Mouse (Mus musculus) CH12.LX (cell line): ENCODE results near the gene Man1a. TPM values are rescaled to one million over a fixed set of nuclear protein-coding genes. Genes with fewer than 3 reads are reported as not detected.

ENCODE experiments used
- DNase-seq: peaks from one replicate; pipeline ENCODE4 v3.0.0-alpha.2; 2013; ENCODE audit errors: extremely low read depth
- H3K27ac ChIP-seq: 2 replicates; pipeline ENCODE4 v1.5.1; 2012; ENCODE audit warnings: low read depth, mild to moderate bottlenecking, control low read depth, moderate library complexity; ENCODE audit not compliant: insufficient read depth
- H3K27me3 ChIP-seq: replicated peaks from 2 replicates; pipeline ENCODE3; 2012; ENCODE audit warnings: inconsistent platforms
- H3K36me3 ChIP-seq, 2 experiments: replicated peaks in 1 of 2; 2 replicates each; pipeline versions ENCODE3 to v1.6.1; 2012; ENCODE audit warnings: inconsistent platforms in 1 of 2, low read length in 1 of 2, mild to moderate bottlenecking in 1 of 2, mixed read lengths in 1 of 2, moderate library complexity in 1 of 2; ENCODE audit not compliant: control insufficient read depth in 1 of 2, insufficient read depth in 1 of 2
- H3K4me1 ChIP-seq, 2 experiments: 2 replicates each; pipeline ENCODE4 v1.6.1; 2012; ENCODE audit warnings: inconsistent platforms in 1 of 2, moderate library complexity in 1 of 2; ENCODE audit not compliant: insufficient read depth in 2 of 2, control insufficient read depth in 1 of 2
- H3K4me2 ChIP-seq: 2 replicates; pipeline ENCODE4 v1.6.1; 2012; ENCODE audit warnings: low read depth, mild to moderate bottlenecking, control low read depth; ENCODE audit not compliant: poor library complexity, insufficient read depth, severe bottlenecking
- H3K4me3 ChIP-seq, 3 experiments: fragments of 150-350 bp in 1 of 3; sonication (generic) in 1 of 3; replicated peaks in 1 of 3; 2 replicates each; pipeline versions ENCODE3 to v1.5.1; 2011 to 2012; ENCODE audit warnings: low read depth in 2 of 3, low read length in 2 of 3, mild to moderate bottlenecking in 2 of 3, moderate library complexity in 2 of 3, control low read depth in 1 of 3, improper control_type of control experiment in 1 of 3, inconsistent platforms in 1 of 3, mixed read lengths in 1 of 3; ENCODE audit not compliant: poor library complexity in 1 of 3
- H3K79me2 ChIP-seq: replicated peaks from 2 replicates; pipeline ENCODE4 v1.6.1; 2012; ENCODE audit warnings: mild to moderate bottlenecking, moderate library complexity; ENCODE audit not compliant: control insufficient read depth, poor library complexity, insufficient read depth, severe bottlenecking; ENCODE audit errors: extremely low read depth
- H3K9ac ChIP-seq: 2 replicates; pipeline ENCODE4 v1.6.1; 2012; ENCODE audit warnings: low read depth, mild to moderate bottlenecking, control low read depth, moderate library complexity; ENCODE audit not compliant: insufficient read depth
- H3K9me3 ChIP-seq: replicated peaks from 2 replicates; pipeline ENCODE3; 2012; ENCODE audit warnings: low read length, inconsistent platforms, mixed read lengths
- CTCF ChIP-seq, 2 experiments: IDR thresholded peaks in 1 of 2; conservative IDR thresholded peaks in 1 of 2; 2 replicates each; pipeline ENCODE4 v1.5.1; 2011 to 2012; ENCODE audit warnings: low read depth in 2 of 2, low read length in 2 of 2, improper control_type of control experiment in 1 of 2, inconsistent platforms in 1 of 2, mild to moderate bottlenecking in 1 of 2, moderate library complexity in 1 of 2
- ELF1 ChIP-seq: IDR thresholded peaks from 2 replicates; pipeline ENCODE4 v1.6.1; 2014; ENCODE audit warnings: low read depth, mild to moderate bottlenecking, inconsistent platforms, low read length, improper control_type of control experiment
- IRF4 ChIP-seq: IDR thresholded peaks from 2 replicates; pipeline ENCODE4 v1.6.1; 2014; ENCODE audit warnings: low read depth, mild to moderate bottlenecking, inconsistent platforms, low read length, improper control_type of control experiment
- JUN ChIP-seq: IDR thresholded peaks from 2 replicates; pipeline ENCODE4 v1.6.1; 2011; ENCODE audit warnings: low read depth, mild to moderate bottlenecking, low read length, improper control_type of control experiment, moderate library complexity; ENCODE audit not compliant: insufficient read depth
- KAT2A ChIP-seq: IDR thresholded peaks from 2 replicates; pipeline ENCODE4 v1.6.1; 2012; ENCODE audit warnings: low read length, improper control_type of control experiment, inconsistent platforms; ENCODE audit not compliant: insufficient replicate concordance
- MAFK ChIP-seq: IDR thresholded peaks from 2 replicates; pipeline ENCODE4 v1.6.1; 2011; ENCODE audit warnings: low read length, improper control_type of control experiment; ENCODE audit not compliant: insufficient replicate concordance
- MAZ ChIP-seq: IDR thresholded peaks from 2 replicates; pipeline ENCODE4 v1.6.1; 2012; ENCODE audit warnings: low read depth, mild to moderate bottlenecking, inconsistent platforms, low read length, improper control_type of control experiment, moderate library complexity
- MYC ChIP-seq: IDR thresholded peaks from 2 replicates; pipeline ENCODE4 v1.6.1; 2011; ENCODE audit warnings: low read depth, mild to moderate bottlenecking, improper control_type of control experiment, low read length
- PAX5 ChIP-seq: IDR thresholded peaks from 2 replicates; pipeline ENCODE4 v1.6.1; 2012; ENCODE audit warnings: low read length, inconsistent platforms, mixed read lengths
- RAD21 ChIP-seq: IDR thresholded peaks from 2 replicates; pipeline ENCODE4 v1.6.1; 2011; ENCODE audit warnings: low read depth, mild to moderate bottlenecking, low read length, improper control_type of control experiment, moderate library complexity
- SIN3A ChIP-seq: IDR thresholded peaks from 2 replicates; pipeline ENCODE4 v1.6.1; 2012; ENCODE audit warnings: low read length, improper control_type of control experiment, inconsistent platforms
- SMC3 ChIP-seq: IDR thresholded peaks from 2 replicates; pipeline ENCODE4 v1.6.1; 2011; ENCODE audit warnings: low read depth, low read length, improper control_type of control experiment
- TCF12 ChIP-seq: IDR thresholded peaks from 2 replicates; pipeline ENCODE4 v1.6.1; 2014; ENCODE audit warnings: low read depth, mild to moderate bottlenecking, inconsistent platforms, low read length, improper control_type of control experiment
- UBTF ChIP-seq: IDR thresholded peaks from 2 replicates; pipeline ENCODE4 v1.6.1; 2012; ENCODE audit warnings: low read depth, mild to moderate bottlenecking, inconsistent platforms, low read length, improper control_type of control experiment, moderate library complexity
- ZNF384 ChIP-seq: IDR thresholded peaks from 2 replicates; pipeline ENCODE4 v1.6.1; 2012; ENCODE audit warnings: low read depth, low read length, improper control_type of control experiment, inconsistent platforms
- dilution Hi-C: fragments of 300-500 bp; cut with MboI; formaldehyde crosslinking; loops from 2 replicates; pipeline ENCODE4 v1.14.3; 2020; ENCODE audit warnings: low sequenced_read_pairs; ENCODE audit not compliant: extremely low pct_unique_long_range_greater_than_20kb, extremely low pct_ligation_motif_present
- in situ Hi-C: fragments of 300-500 bp; cut with MboI; formaldehyde crosslinking; loops from 3 replicates; pipeline ENCODE4 v1.14.3; 2019; ENCODE audit warnings: low sequenced_read_pairs, low pct_ligation_motif_present, low pct_unique_long_range_greater_than_20kb, mixed read lengths
- polyA plus RNA-seq: library from polyadenylated mRNA; unstranded; fragments of >175 nt; gene quantifications from 2 replicates; pipeline ENCODE4 v1.2.1, GENCODE M21; 2012; ENCODE audit warnings: low read depth; ENCODE audit not compliant: insufficient read length
- total RNA-seq, 2 experiments: library from RNA; depleted of rRNA; stranded (reverse); fragments of 300-350 nt in 1 of 2; fragments of >200 nt in 1 of 2; gene quantifications; 2 replicates each; pipeline ENCODE4 v1.2.3; 2012 to 2014

Gene Man1a
- total and polyA plus RNA-seq, 3 experiments, result 104 to 211 (median 191) TPM

DNA sequence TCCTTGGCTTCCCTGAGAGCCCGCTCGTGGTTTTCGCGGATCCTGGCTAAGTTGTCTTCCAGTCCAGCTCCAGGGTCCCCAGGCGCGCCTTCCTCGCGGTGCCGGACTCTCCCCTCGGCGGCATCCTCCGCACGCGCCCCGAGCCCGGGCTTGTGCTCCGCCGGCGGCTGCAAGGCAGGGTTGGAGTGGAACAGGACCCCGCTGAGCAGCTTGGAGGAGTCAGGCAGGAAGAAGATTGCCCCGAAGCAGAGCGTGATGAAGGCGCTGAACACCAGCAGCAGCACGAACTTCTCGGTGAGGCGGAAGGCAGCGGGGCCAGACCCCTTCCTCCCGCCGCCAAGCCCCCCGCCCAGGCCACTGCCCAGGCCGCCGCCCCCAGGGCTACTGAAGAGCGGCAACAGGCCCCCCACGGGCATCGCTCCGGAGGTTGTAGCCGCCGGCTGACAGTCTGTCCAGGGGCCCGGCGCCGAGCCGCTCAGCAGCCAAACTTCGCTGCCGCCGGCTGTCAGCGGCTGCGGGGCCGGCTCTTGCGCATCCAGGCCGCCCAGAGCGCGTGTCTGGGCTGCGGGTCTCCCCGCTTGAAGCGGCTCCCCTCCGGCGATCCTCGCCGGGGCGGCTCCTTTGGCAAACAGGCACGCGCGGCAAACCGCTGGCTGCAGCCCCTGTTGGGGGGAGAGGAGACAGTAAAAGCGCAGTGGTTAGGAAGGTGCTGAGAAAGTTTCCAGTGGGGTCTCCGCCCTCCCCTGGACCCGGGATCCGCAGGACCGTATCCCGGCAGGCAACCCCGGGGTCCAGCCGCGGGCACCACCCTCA, 1.6 kb downstream of the Man1a start:
- dilution Hi-C loops (no loop called here), in situ Hi-C loops (loop anchor here (5.0 kb wide), 1 partner anchor 203 kb away; no protein-coding TSS in a partner anchor)
- Histone ChIP-seq H3K9me3 (no peaks in the 10 kb centered on the region), H3K27ac (peak overlapping the region; percentile 55), H3K9ac (peak overlapping the region; percentile 88), H3K36me3 (peaks cover 16 to 23% of the 10 kb centered on the region in 2 experiments), H3K79me2 (peaks cover 56% of the 10 kb centered on the region), H3K4me2 (no peak overlapping the region), H3K27me3 (no peaks in the 10 kb centered on the region), H3K4me3 (peak overlapping the region; percentile 70 to 93 (median 80)), H3K4me1 (peaks cover 0 to 16% of the 10 kb centered on the region in 2 experiments; a peak in 2 of 4 replicates)
- TF ChIP-seq IRF4, result 0 out of 2 replicates have a peak, but pooled peaks have one; percentile 6
- no peak for TF ChIP-seq JUN
- no peak for TF ChIP-seq PAX5
- peak; percentile 3; the same call in 1 of the 2 replicates for TF ChIP-seq ELF1
- TF ChIP-seq UBTF, result 0 out of 2 replicates have a peak, but pooled peaks have one; percentile 67
- TF ChIP-seq SIN3A, result no peak
- DNase-seq, result no peak

DNA sequence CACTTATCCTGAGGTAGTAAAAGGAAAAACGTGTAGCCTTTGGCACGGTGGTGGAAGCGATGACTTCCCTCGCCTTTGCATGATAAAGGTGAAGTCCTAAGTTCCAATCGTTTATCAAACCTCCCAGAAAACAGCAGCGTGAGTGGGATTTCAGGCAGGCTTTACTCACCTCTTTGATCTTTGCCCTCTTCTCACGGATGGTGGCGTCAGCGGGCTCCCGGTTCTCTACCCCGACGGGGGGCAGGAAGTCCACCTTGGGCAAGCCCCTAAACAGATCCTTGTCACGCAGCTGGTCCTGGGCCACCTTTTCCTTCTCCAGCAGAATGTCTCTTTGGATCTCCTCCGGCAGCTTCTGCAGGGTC, 2.2 kb downstream of the Man1a start:
- in situ Hi-C loops, result loop anchor here (5.0 kb wide), 1 partner anchor 202 kb away; no protein-coding TSS in a partner anchor
- H3K9ac ChIP-seq, result peak overlapping the region; percentile 88
- H3K27ac ChIP-seq, result peak overlapping the region; percentile 55
- no peaks in the 10 kb centered on the region for H3K9me3 ChIP-seq
- peaks cover 16 to 23% of the 10 kb centered on the region in 2 experiments for H3K36me3 ChIP-seq
- peaks cover 62% of the 10 kb centered on the region for H3K79me2 ChIP-seq
- no peaks in the 10 kb centered on the region for H3K27me3 ChIP-seq
- no peak for TF ChIP-seq MAFK
- peak in 1 of 2 experiments; percentile 17; a peak in 1 of 4 replicates for TF ChIP-seq CTCF (conservative IDR thresholded peaks at IDR 0.05 in 1 of 2, IDR thresholded peaks at IDR 0.05 in 1 of 2; ENCODE audit: low read depth in 2 of 2, low read length in 2 of 2)
- 0 out of 2 replicates have a peak, but pooled peaks have one; percentile 59 for TF ChIP-seq MAZ
- no peak for TF ChIP-seq UBTF
- 0 out of 2 replicates have a peak, but pooled peaks have one; percentile 11 for TF ChIP-seq KAT2A
- TF ChIP-seq SMC3, result peak; percentile 20; the same call in 1 of the 2 replicates
- no peak for TF ChIP-seq PAX5
- TF ChIP-seq ELF1, result peak; percentile 38; the same call in 1 of the 2 replicates
- TF ChIP-seq MYC, result 0 out of 2 replicates have a peak, but pooled peaks have one; percentile 50
- no peak for TF ChIP-seq ZNF384
- 0 out of 2 replicates have a peak, but pooled peaks have one; percentile 41 for TF ChIP-seq TCF12
- TF ChIP-seq RAD21, result peak; percentile 7
- TF ChIP-seq IRF4, result peak; percentile 34; the same call in 1 of the 2 replicates
- peak overlapping the region; percentile 94; the same call in 1 of the 2 replicates for H3K4me2 ChIP-seq
- peaks cover 0 to 16% of the 10 kb centered on the region in 2 experiments; a peak in 2 of 4 replicates for H3K4me1 ChIP-seq
- dilution Hi-C loops, result no loop called here
- peak overlapping the region; percentile 70 to 93 (median 80) for H3K4me3 ChIP-seq
- no peak for DNase-seq
